Mouse (Mus musculus): ENCODE results near the gene Hdac9. TPM values are rescaled to one million over a fixed set of nuclear protein-coding genes. Genes with fewer than 3 reads are reported as not detected.
"Not testable (repeated sequence)": the region's sequence is repeated elsewhere in the genome, so short reads cannot be mapped to it uniquely, and the experiment has no call there.

Gene Hdac9
- total RNA-seq, 4 experiments from 2014 or later: 3.6 to 6.6 (median 5.9) TPM

- DNase-seq (ENCODE audit: low spot score in 2 of 2): no peak
Measured at GRCm38 (mm10) chr12:34498331-34498730, 418.6 kb downstream of the Hdac9 start.

DNA sequence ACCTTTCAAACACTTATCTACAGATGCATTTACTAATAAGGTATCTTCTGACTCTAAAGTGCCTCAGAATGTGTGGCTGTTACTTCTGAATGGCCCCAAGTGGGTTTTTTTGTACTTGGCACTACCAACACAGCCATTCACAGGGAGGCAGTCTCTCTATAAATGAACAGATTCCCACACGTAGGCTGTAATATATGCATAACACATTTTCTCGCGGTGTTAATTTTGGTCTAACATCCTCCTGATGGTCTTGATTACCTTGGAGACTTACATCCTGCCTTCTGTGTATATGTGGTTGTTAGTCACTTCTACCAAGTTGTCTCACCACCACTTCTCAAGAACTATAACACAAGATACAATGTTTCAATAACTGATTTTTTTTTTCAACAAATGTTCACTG is 419.2 kb downstream of the Hdac9 start:
- no peak for DNase-seq (ENCODE audit: low spot score in 2 of 2)

DNA sequence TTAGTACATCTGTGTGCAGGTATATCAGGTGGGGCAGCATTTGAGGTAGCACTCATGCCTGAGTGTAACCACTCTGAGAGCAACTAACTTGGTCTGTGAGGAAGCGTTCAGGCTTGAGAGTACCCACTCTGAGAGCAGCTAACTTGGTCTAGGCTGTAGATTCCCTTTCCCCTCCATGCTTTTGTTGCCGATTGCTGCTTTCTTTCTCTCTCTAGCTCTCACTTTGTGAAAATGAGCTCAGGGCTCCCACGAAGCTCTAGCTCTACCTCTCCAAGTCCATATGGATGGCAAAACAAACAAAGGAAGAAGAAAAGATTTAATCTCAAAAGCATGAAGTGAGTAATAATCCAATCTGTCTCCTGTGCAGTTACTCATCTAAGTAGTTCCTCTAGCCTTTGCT is 421.0 kb downstream of the Hdac9 start:
- DNase-seq (ENCODE audit: low spot score in 2 of 2): no peak

- DNase-seq (ENCODE audit: low spot score in 2 of 2): no peak
Measured at GRCm38 (mm10) chr12:34489629-34490028, 427.3 kb downstream of the Hdac9 start.

DNA sequence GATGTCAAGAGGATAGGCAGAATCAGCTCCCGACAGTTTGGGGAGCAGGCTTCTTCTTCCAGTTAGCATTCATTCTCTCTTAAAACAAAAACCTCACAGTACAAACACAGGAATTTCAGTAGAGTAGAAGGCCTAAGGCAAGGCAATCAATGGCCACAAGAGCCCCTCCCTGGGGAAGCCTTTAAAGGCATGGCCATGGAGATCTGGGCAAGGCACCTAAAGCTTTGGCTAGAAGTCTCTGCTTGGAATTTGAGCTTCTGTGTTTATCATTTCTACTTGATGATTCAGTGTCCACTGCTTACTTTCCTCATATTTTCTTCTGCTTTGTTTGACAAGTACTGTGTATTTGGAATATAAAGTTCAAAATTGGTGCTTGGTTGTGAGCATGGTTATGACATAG is 429.2 kb downstream of the Hdac9 start:
- no peak for DNase-seq (ENCODE audit: low spot score in 2 of 2)

- no peak for DNase-seq (ENCODE audit: low spot score in 2 of 2)
Measured at GRCm38 (mm10) chr12:34487021-34487420, 429.9 kb downstream of the Hdac9 start.

DNA sequence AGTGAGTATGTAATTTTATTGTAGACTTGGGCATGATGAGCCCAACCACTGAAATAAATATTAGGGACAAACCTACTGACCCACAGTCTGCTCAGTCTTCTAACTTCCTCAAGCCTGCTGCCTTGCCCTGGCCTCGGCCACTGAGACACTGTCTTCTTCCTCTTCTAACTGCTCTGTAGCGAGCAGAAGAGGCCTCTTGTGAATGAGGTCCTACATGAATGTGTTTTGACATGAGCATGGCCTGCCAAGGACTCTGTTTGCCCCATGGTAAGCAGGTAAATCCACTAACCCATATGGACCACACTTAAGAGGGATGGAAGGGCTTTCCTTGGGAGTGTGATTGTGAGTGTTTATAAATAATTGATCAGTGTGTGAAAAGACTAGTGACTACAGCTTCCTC is 430.9 kb downstream of the Hdac9 start:
- no peak for DNase-seq (ENCODE audit: low spot score in 2 of 2)

GRCm38 (mm10) chr12:34481702-34482101 is 435.2 kb downstream of the Hdac9 start:
- no peak for DNase-seq (ENCODE audit: low spot score in 2 of 2)

GRCm38 (mm10) chr12:34472949-34473651 is 443.8 kb downstream of the Hdac9 start:
- no peak for DNase-seq (ENCODE audit: low spot score in 2 of 2)

DNA sequence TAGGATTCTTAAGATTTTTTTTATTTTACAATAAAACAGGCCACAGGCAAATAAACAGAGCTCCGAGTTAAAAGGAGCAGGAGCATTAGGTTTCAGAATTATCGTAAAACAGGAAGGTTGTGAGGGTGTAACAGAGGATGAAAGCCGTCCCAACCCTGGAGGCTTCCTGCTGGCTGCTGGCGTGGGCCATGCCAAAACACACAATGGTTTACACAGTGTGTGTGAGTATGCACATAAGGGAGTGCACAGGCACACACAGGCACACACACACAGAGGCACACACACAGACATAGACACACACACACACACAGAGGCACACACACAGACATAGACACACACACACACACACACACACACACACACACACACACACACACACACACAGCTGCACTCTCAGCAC is 444.4 kb downstream of the Hdac9 start:
- DNase-seq (ENCODE audit: low spot score in 2 of 2): no peak

GRCm38 (mm10) chr12:34461728-34462127 is 455.2 kb downstream of the Hdac9 start:
- DNase-seq (ENCODE audit: low spot score in 2 of 2): no peak

DNA sequence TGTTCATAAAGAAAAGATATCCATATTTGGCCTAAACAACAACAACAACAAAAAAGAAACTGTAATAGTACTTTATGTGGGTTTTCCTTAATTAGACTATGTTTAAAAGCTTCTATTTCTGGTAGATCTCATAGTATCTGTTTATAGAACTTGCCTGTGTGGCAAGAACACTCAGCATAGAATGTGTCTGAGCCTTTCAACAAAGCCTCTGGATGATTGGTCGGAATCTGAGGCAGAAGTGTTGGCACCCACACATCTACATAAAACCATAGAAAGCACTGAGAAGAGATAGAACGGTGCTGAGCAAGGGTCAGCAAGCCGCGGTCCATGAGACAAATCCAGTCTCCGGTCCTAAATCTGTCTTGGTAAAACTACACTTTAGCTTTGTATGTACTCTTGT is 464.3 kb downstream of the Hdac9 start:
- no peak for DNase-seq (ENCODE audit: low spot score in 2 of 2)

DNA sequence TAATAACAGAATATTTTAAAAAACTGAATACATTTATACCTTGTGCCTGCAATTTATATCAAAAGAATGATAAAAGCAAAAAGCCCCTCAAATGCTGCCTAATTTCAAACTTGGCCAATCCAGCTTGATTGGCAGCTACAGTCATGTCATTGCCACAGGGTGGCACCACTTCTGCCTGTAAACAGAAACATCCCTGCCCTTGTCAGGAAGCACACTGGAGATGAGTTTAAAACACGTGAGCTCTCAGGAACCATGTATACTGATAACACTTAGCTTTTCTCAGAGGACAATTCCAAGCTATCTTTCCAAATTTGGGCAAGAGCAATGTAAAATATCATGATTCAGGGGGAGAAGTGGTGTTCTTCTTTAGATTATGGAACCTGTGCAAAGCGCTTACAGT is 465.7 kb downstream of the Hdac9 start:
- peak in 1 of 2 experiments; percentile 16 for DNase-seq (ENCODE audit: low spot score in 2 of 2)

GRCm38 (mm10) chr12:34444724-34445123 is 472.2 kb downstream of the Hdac9 start:
- DNase-seq (ENCODE audit: low spot score in 2 of 2): not testable (repeated sequence)

- DNase-seq (ENCODE audit: low spot score in 2 of 2): no peak
Measured at GRCm38 (mm10) chr12:34440930-34441329, 476.0 kb downstream of the Hdac9 start.

DNA sequence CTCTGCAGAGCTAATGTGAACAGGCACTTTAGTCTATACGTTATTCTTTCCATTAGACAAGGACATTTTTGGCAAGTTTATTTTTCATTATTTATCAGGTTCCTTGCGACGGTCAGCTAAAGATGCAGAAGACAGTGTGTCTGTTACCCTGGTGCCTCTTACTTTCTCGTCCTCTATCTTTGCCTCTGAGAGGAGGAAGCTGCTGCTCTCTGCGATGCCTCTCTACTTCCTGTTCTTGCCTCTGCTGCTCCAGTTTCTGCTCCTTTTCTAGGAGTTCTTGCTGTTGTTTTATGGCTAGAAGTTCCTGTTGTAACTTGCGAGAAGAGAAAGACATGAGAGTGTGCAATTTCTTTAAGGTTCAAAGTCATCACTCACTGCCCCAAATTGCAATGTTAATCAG is 484.0 kb downstream of the Hdac9 start:
- no peak for DNase-seq (ENCODE audit: low spot score in 2 of 2)

GRCm38 (mm10) chr12:34432461-34432860 is 484.4 kb downstream of the Hdac9 start:
- no peak for DNase-seq (ENCODE audit: low spot score in 2 of 2)

GRCm38 (mm10) chr12:34431832-34432231 is 485.1 kb downstream of the Hdac9 start:
- DNase-seq (ENCODE audit: low spot score in 2 of 2): no peak

- no peak for DNase-seq (ENCODE audit: low spot score in 2 of 2)
Measured at GRCm38 (mm10) chr12:34425468-34425867, 491.4 kb downstream of the Hdac9 start.

DNA sequence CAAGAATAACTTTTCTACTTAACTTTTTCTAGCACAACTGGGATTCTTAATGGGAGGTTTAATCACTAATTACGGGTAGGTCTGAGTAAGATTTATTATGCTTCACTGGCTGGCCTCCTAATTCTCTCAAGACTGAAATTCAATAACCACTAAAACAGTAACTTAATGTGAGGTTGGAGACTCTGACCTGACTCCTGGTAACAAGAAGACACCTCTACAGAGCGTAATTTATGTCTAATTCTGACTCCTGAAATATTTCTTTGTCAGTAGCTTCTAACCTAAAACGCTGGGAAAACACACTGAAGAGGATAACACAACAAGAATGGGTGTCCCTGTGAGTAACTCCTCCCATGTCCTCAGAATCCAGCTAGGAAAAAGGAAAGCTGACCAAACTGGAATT is 508.8 kb downstream of the Hdac9 start:
- no peak for DNase-seq (ENCODE audit: low spot score in 2 of 2)

DNA sequence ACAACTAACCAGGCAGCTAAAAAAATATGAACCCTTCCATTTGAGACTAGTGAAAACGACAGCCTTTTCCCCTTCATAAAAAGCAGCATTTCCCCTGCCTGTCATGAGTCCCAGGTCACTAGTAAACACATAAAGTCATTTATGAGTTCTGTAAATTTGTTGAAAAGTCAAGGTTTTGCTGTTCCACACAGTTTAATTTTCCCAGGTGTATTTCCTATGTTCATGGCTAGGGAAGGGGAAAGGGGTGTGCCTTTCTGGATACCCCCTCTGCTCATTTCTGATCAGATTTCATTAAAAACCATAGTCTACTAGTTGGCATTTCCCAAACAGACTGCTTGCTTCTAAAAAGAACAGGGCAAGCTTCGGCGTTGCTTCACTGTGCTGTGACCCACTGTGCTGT is 509.8 kb downstream of the Hdac9 start:
- DNase-seq (ENCODE audit: low spot score in 2 of 2): no peak

- DNase-seq (ENCODE audit: low spot score in 2 of 2): no peak
Measured at GRCm38 (mm10) chr12:34402065-34402464, 514.8 kb downstream of the Hdac9 start.

- DNase-seq (ENCODE audit: low spot score in 2 of 2): no peak
Measured at GRCm38 (mm10) chr12:34398611-34399010, 518.3 kb downstream of the Hdac9 start.

DNA sequence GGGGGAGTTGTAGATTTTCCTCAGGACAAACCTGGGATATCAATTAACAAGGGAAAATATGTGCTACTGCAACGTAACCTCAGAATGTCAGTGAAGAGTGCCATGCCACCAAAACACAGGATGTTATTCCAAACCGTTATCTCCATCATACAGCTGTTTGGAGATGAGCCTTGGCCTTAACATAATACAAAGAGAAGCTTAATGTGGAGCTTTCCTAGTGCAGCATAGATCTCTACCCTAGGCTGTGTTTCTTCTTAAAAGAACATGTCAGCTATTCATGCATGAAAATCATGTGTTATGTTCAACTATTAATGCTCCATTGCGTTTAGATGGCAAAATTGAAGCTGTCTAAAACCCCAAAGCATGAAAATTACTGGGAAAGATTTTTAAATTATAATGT is 522.6 kb downstream of the Hdac9 start:
- no peak for DNase-seq (ENCODE audit: low spot score in 2 of 2)

Data from gastrocnemius, adult 8-10 months (tissue).